ENCODE assay signal across 31 mouse cellular contexts in genomic region chr6:128341956-128342723, GRCm38 (mm10). TPM values are rescaled to one million over a fixed set of nuclear protein-coding genes. Genes with fewer than 3 reads are reported as not detected.
DNase-seq lines count a peak whose midpoint lies in the region; ATAC-seq and TF ChIP-seq lines count a peak whose summit lies in the region.
"Had no signal": no experiment of that assay in that cellular context is flagged by ENCODE, and none has a peak within 500 bp of the region (broad histone marks: within the 10 kb centered on the region; RNA-seq: fewer than 3 reads in every experiment).

No protein-coding gene starts in this region.

- no peak overlapping the region for H3K4me3 ChIP-seq in embryonic facial prominence, embryonic 15.5 days (replicated peaks)
- no peak overlapping the region for H3K4me3 ChIP-seq in embryonic facial prominence, embryonic 10.5 days
- H3K4me3 ChIP-seq in limb, embryonic 14.5 days (replicated peaks; ENCODE audit: low read length), result no peak overlapping the region
- H3K4me3 ChIP-seq in limb, embryonic 10.5 days, result no peak overlapping the region
- H3K4me3 ChIP-seq in stomach, embryonic 16.5 days (replicated peaks; ENCODE audit: low read length), result no peak overlapping the region
- H3K4me3 ChIP-seq in stomach, postnatal 0 days (ENCODE audit: low read depth, low read length), result no peak overlapping the region
- H3K4me3 ChIP-seq in limb, embryonic 15.5 days, result no peak overlapping the region
- no peak overlapping the region for H3K4me3 ChIP-seq in neural tube, embryonic 15.5 days (replicated peaks)
- H3K4me3 ChIP-seq: embryonic facial prominence, embryonic 12.5 days; erythroblast, embryonic 14.5 days; gastrocnemius, adult 2 months; heart, adult 2 months; heart, embryonic 12.5 days; hindbrain, embryonic 13.5 days; left cerebral cortex, adult 2 months; midbrain, embryonic 12.5 days; neural tube, embryonic 13.5 days had no signal

- DNase-seq in embryonic facial prominence, embryonic 10.5 days (ENCODE audit: low spot score), result no peak
- DNase-seq in limb, embryonic 14.5 days (ENCODE audit: low spot score), result no peak
- no peak for DNase-seq in limb, embryonic 10.5 days (ENCODE audit: low spot score)
- DNase-seq in stomach, postnatal 0 days (ENCODE audit: low spot score), result no peak
- DNase-seq: adrenal gland, postnatal 10 days; cerebellum, adult 11 months; cerebellum, adult 9-10 months; cerebellum, postnatal 36 days; gastrocnemius, adult 2 months; heart, adult 2 months; heart, postnatal 4 days; kidney, adult 11 months; liver; thymus, postnatal 14 days had no signal

- 0 out of 2 replicates have a peak overlapping the region, but pooled peaks have one; percentile 13 for H3K27ac ChIP-seq in embryonic facial prominence, embryonic 15.5 days (replicated peaks)
- H3K27ac ChIP-seq in embryonic facial prominence, embryonic 10.5 days (replicated peaks), result no peak overlapping the region
- H3K27ac ChIP-seq in limb, embryonic 14.5 days (replicated peaks; ENCODE audit: low read depth, low read length), result peak overlapping the region; percentile 26; the same call in 1 of the 2 replicates
- H3K27ac ChIP-seq in limb, embryonic 10.5 days, result no peak overlapping the region
- H3K27ac ChIP-seq in stomach, embryonic 16.5 days (ENCODE audit: low read length), result peak overlapping the region; percentile 7; the same call in 1 of the 2 replicates
- H3K27ac ChIP-seq in stomach, postnatal 0 days (replicated peaks), result no peak overlapping the region
- H3K27ac ChIP-seq in limb, embryonic 15.5 days, result peak overlapping the region; percentile 55; the same call in 1 of the 2 replicates
- H3K27ac ChIP-seq in neural tube, embryonic 15.5 days (replicated peaks), result no peak overlapping the region
- H3K27ac ChIP-seq: embryonic facial prominence, embryonic 12.5 days; gastrocnemius, adult 2 months; heart, adult 2 months; hindbrain, embryonic 13.5 days; left cerebral cortex, adult 2 months; liver, embryonic 14.5 days; midbrain, embryonic 12.5 days; neural tube, embryonic 13.5 days had no signal

- WGBS in embryonic facial prominence, embryonic 15.5 days, result 76% methylated on average over 11 of the region's 11 CpGs
- WGBS in embryonic facial prominence, embryonic 10.5 days, result 95% methylated on average over 11 of the region's 11 CpGs
- 83% methylated on average over 11 of the region's 11 CpGs for WGBS in limb, embryonic 14.5 days
- 96% methylated on average over 11 of the region's 11 CpGs for WGBS in limb, embryonic 10.5 days
- 79% methylated on average over 11 of the region's 11 CpGs for WGBS in stomach, embryonic 16.5 days
- whole genome bisulfite sequencing in stomach, postnatal 0 days, result 68% methylated on average over 11 of the region's 11 CpGs
- 79% methylated on average over 11 of the region's 11 CpGs for WGBS in limb, embryonic 15.5 days
- 96% methylated on average over 11 of the region's 11 CpGs for WGBS in neural tube, embryonic 15.5 days

- H3K9ac ChIP-seq in embryonic facial prominence, embryonic 15.5 days, result no peak overlapping the region
- H3K9ac ChIP-seq in limb, embryonic 14.5 days (ENCODE audit: low read depth, low read length, severe bottlenecking), result no peak overlapping the region
- no peak overlapping the region for H3K9ac ChIP-seq in stomach, embryonic 16.5 days (ENCODE audit: low read length)
- no peak overlapping the region for H3K9ac ChIP-seq in stomach, postnatal 0 days (ENCODE audit: low read length)
- H3K9ac ChIP-seq in limb, embryonic 15.5 days, result no peak overlapping the region
- no peak overlapping the region for H3K9ac ChIP-seq in neural tube, embryonic 15.5 days (replicated peaks)
- H3K9ac ChIP-seq: embryonic facial prominence, embryonic 12.5 days; heart, embryonic 12.5 days; hindbrain, embryonic 13.5 days; liver, embryonic 14.5 days; midbrain, embryonic 12.5 days; neural tube, embryonic 13.5 days had no signal

- peaks cover 42% of the 10 kb centered on the region for H3K4me1 ChIP-seq in embryonic facial prominence, embryonic 15.5 days
- peaks cover 18% of the 10 kb centered on the region for H3K4me1 ChIP-seq in embryonic facial prominence, embryonic 10.5 days
- H3K4me1 ChIP-seq in limb, embryonic 14.5 days (ENCODE audit: control insufficient read depth, insufficient read depth, low read length), result peaks cover 7% of the 10 kb centered on the region; the same call in 1 of the 2 replicates
- H3K4me1 ChIP-seq in limb, embryonic 10.5 days, result no peaks in the 10 kb centered on the region
- H3K4me1 ChIP-seq in stomach, embryonic 16.5 days (ENCODE audit: control insufficient read depth, insufficient read depth, low read length), result peaks cover 10% of the 10 kb centered on the region; the same call in 1 of the 2 replicates
- peaks cover 5% of the 10 kb centered on the region; the same call in 1 of the 2 replicates for H3K4me1 ChIP-seq in stomach, postnatal 0 days (replicated peaks; ENCODE audit: control insufficient read depth, insufficient read depth)
- peaks cover 15% of the 10 kb centered on the region for H3K4me1 ChIP-seq in limb, embryonic 15.5 days
- H3K4me1 ChIP-seq in neural tube, embryonic 15.5 days, result peaks cover 25% of the 10 kb centered on the region; the same call in 1 of the 2 replicates
- H3K4me1 ChIP-seq: embryonic facial prominence, embryonic 12.5 days; midbrain, embryonic 12.5 days had no signal

- peaks cover 12% of the 10 kb centered on the region; the same call in 1 of the 2 replicates for H3K36me3 ChIP-seq in embryonic facial prominence, embryonic 15.5 days
- H3K36me3 ChIP-seq in embryonic facial prominence, embryonic 10.5 days (replicated peaks), result peaks cover 37% of the 10 kb centered on the region
- peaks cover 18% of the 10 kb centered on the region for H3K36me3 ChIP-seq in limb, embryonic 14.5 days (ENCODE audit: control insufficient read depth, insufficient read depth, low read length)
- H3K36me3 ChIP-seq in limb, embryonic 10.5 days, result peaks cover 21% of the 10 kb centered on the region
- no peaks in the 10 kb centered on the region for H3K36me3 ChIP-seq in stomach, embryonic 16.5 days (ENCODE audit: control insufficient read depth, insufficient read depth, low read length)
- no peaks in the 10 kb centered on the region for H3K36me3 ChIP-seq in stomach, postnatal 0 days (ENCODE audit: control insufficient read depth, insufficient read depth, low read length)
- peaks cover 11% of the 10 kb centered on the region for H3K36me3 ChIP-seq in limb, embryonic 15.5 days
- peaks cover 11% of the 10 kb centered on the region for H3K36me3 ChIP-seq in neural tube, embryonic 15.5 days

- H3K4me2 ChIP-seq in embryonic facial prominence, embryonic 15.5 days (replicated peaks), result no peak overlapping the region
- no peak overlapping the region for H3K4me2 ChIP-seq in limb, embryonic 14.5 days (replicated peaks; ENCODE audit: low read depth, low read length, severe bottlenecking)
- no peak overlapping the region for H3K4me2 ChIP-seq in stomach, embryonic 16.5 days (ENCODE audit: low read depth, low read length)
- no peak overlapping the region for H3K4me2 ChIP-seq in stomach, postnatal 0 days (replicated peaks; ENCODE audit: low read depth)
- H3K4me2 ChIP-seq in limb, embryonic 15.5 days, result no peak overlapping the region
- no peak overlapping the region for H3K4me2 ChIP-seq in neural tube, embryonic 15.5 days
- H3K4me2 ChIP-seq: embryonic facial prominence, embryonic 12.5 days; heart, embryonic 12.5 days; hindbrain, embryonic 13.5 days; midbrain, embryonic 12.5 days; neural tube, embryonic 13.5 days had no signal

- TF ChIP-seq EP300 in stomach, postnatal 0 days (optimal IDR thresholded peaks at IDR 0.05), result no peak

- H3K27me3 ChIP-seq in embryonic facial prominence, embryonic 15.5 days, result no peaks in the 10 kb centered on the region
- H3K27me3 ChIP-seq in embryonic facial prominence, embryonic 10.5 days (replicated peaks; ENCODE audit: low read depth, poor library complexity, severe bottlenecking), result no peaks in the 10 kb centered on the region
- H3K27me3 ChIP-seq in limb, embryonic 14.5 days (ENCODE audit: control insufficient read depth, insufficient read depth, low read length), result no peaks in the 10 kb centered on the region
- no peaks in the 10 kb centered on the region for H3K27me3 ChIP-seq in limb, embryonic 10.5 days (ENCODE audit: low read depth, poor library complexity, severe bottlenecking)
- no peaks in the 10 kb centered on the region for H3K27me3 ChIP-seq in stomach, embryonic 16.5 days (ENCODE audit: control insufficient read depth, insufficient read depth, low read length)
- H3K27me3 ChIP-seq in stomach, postnatal 0 days (ENCODE audit: control insufficient read depth, insufficient read depth, low read length), result no peaks in the 10 kb centered on the region
- H3K27me3 ChIP-seq in limb, embryonic 15.5 days, result no peaks in the 10 kb centered on the region
- no peaks in the 10 kb centered on the region for H3K27me3 ChIP-seq in neural tube, embryonic 15.5 days (replicated peaks)
- H3K27me3 ChIP-seq: embryonic facial prominence, embryonic 12.5 days; heart, embryonic 12.5 days; hindbrain, embryonic 13.5 days; midbrain, embryonic 12.5 days; neural tube, embryonic 13.5 days had no signal

- TF ChIP-seq POLR2A in limb, embryonic 14.5 days (IDR thresholded peaks at IDR 0.05; ENCODE audit: borderline replicate concordance, extremely low read depth, insufficient read depth, insufficient read length), result no peak

- H3K9me3 ChIP-seq in embryonic facial prominence, embryonic 15.5 days (replicated peaks), result no peaks in the 10 kb centered on the region
- no peaks in the 10 kb centered on the region for H3K9me3 ChIP-seq in embryonic facial prominence, embryonic 10.5 days
- no peaks in the 10 kb centered on the region for H3K9me3 ChIP-seq in limb, embryonic 14.5 days (ENCODE audit: control insufficient read depth, low read length)
- H3K9me3 ChIP-seq in limb, embryonic 10.5 days (replicated peaks), result no peaks in the 10 kb centered on the region
- H3K9me3 ChIP-seq in stomach, embryonic 16.5 days (replicated peaks; ENCODE audit: control insufficient read depth, low read length), result no peaks in the 10 kb centered on the region
- no peaks in the 10 kb centered on the region for H3K9me3 ChIP-seq in stomach, postnatal 0 days (ENCODE audit: control insufficient read depth, low read length)
- H3K9me3 ChIP-seq in limb, embryonic 15.5 days, result no peaks in the 10 kb centered on the region
- no peaks in the 10 kb centered on the region for H3K9me3 ChIP-seq in neural tube, embryonic 15.5 days (replicated peaks)
- H3K9me3 ChIP-seq: embryonic facial prominence, embryonic 12.5 days; heart, embryonic 12.5 days; hindbrain, embryonic 13.5 days; midbrain, embryonic 12.5 days; neural tube, embryonic 13.5 days had no signal

- no peak for ATAC-seq in embryonic facial prominence, embryonic 15.5 days (ENCODE audit: insufficient number of reproducible peaks, low FRiP score, low TSS enrichment, low read depth)
- ATAC-seq in limb, embryonic 14.5 days (ENCODE audit: low FRiP score, low read depth), result no peak
- ATAC-seq in stomach, embryonic 16.5 days (ENCODE audit: insufficient read depth, low FRiP score), result no peak
- no peak for ATAC-seq in stomach, postnatal 0 days (ENCODE audit: low FRiP score, low TSS enrichment)
- ATAC-seq in limb, embryonic 15.5 days (ENCODE audit: insufficient number of reproducible peaks, low FRiP score, low TSS enrichment, low read depth), result peak; percentile 49; the same call in 1 of the 2 replicates
- ATAC-seq in neural tube, embryonic 15.5 days (ENCODE audit: low FRiP score), result no peak
- ATAC-seq: forebrain, embryonic 16.5 days had no signal

- no peak for TF ChIP-seq CTCF in stomach, postnatal 0 days (IDR thresholded peaks at IDR 0.05; ENCODE audit: low read depth)

RNA-seq across cellular contexts. Expression of gene Tulp3, which starts 13.5 kb away (rescaled TPM):
- polyA plus RNA-seq in embryonic facial prominence, embryonic 15.5 days (2015; fragmentation: Nextera tagmentation; extraction: Ambion mirVana), result 26.9 and 30.9 TPM in 2 replicates
- polyA plus RNA-seq in embryonic facial prominence, embryonic 10.5 days (2016; fragmentation: Nextera tagmentation; extraction: Ambion mirVana), result 22.2 and 23.4 TPM in 2 replicates
- 49.0 and 56.1 TPM in 2 replicates for polyA plus RNA-seq in limb, embryonic 14.5 days (2012; rRNA removed)
- 20.3 and 24.8 TPM in 2 replicates for polyA plus RNA-seq in limb, embryonic 14.5 days (2014; fragmentation: Nextera tagmentation; extraction: Ambion mirVana)
- polyA plus RNA-seq in limb, embryonic 10.5 days (2016; fragmentation: Nextera tagmentation; extraction: Ambion mirVana), result 21.6 and 23.2 TPM in 2 replicates
- 13.8 TPM in 2 replicates for polyA plus RNA-seq in stomach, embryonic 16.5 days (2015; fragmentation: Nextera tagmentation; extraction: Ambion mirVana)
- polyA plus RNA-seq in stomach, postnatal 0 days (2015; fragmentation: Nextera tagmentation; extraction: Ambion mirVana), result 5.0 and 5.3 TPM in 2 replicates
- polyA plus RNA-seq in limb, embryonic 15.5 days (2015; fragmentation: Nextera tagmentation; extraction: Ambion mirVana), result 19.7 and 19.8 TPM in 2 replicates
- polyA plus RNA-seq in neural tube, embryonic 15.5 days (2015; fragmentation: Nextera tagmentation; extraction: Ambion mirVana), result 19.1 and 21.8 TPM in 2 replicates

RNA-seq across cellular contexts. Expression of gene Rhno1, which starts 20.6 kb away (rescaled TPM):
- 108 and 118 TPM in 2 replicates for polyA plus RNA-seq in embryonic facial prominence, embryonic 15.5 days (2015; fragmentation: Nextera tagmentation; extraction: Ambion mirVana)
- polyA plus RNA-seq in embryonic facial prominence, embryonic 10.5 days (2016; fragmentation: Nextera tagmentation; extraction: Ambion mirVana), result 191 and 193 TPM in 2 replicates
- 58.8 and 61.3 TPM in 2 replicates for polyA plus RNA-seq in limb, embryonic 14.5 days (2012; rRNA removed)
- polyA plus RNA-seq in limb, embryonic 14.5 days (2014; fragmentation: Nextera tagmentation; extraction: Ambion mirVana), result 127 and 138 TPM in 2 replicates
- polyA plus RNA-seq in limb, embryonic 10.5 days (2016; fragmentation: Nextera tagmentation; extraction: Ambion mirVana), result 193 and 197 TPM in 2 replicates
- 86.6 and 93.2 TPM in 2 replicates for polyA plus RNA-seq in stomach, embryonic 16.5 days (2015; fragmentation: Nextera tagmentation; extraction: Ambion mirVana)
- 39.1 and 41.0 TPM in 2 replicates for polyA plus RNA-seq in stomach, postnatal 0 days (2015; fragmentation: Nextera tagmentation; extraction: Ambion mirVana)
- 115 and 118 TPM in 2 replicates for polyA plus RNA-seq in limb, embryonic 15.5 days (2015; fragmentation: Nextera tagmentation; extraction: Ambion mirVana)
- 72.2 and 85.9 TPM in 2 replicates for polyA plus RNA-seq in neural tube, embryonic 15.5 days (2015; fragmentation: Nextera tagmentation; extraction: Ambion mirVana)

RNA-seq across cellular contexts. Expression of gene Foxm1, which starts 20.6 kb away (rescaled TPM):
- polyA plus RNA-seq in embryonic facial prominence, embryonic 15.5 days (2015; fragmentation: Nextera tagmentation; extraction: Ambion mirVana), result 25.7 and 31.5 TPM in 2 replicates
- 63.0 and 68.7 TPM in 2 replicates for polyA plus RNA-seq in embryonic facial prominence, embryonic 10.5 days (2016; fragmentation: Nextera tagmentation; extraction: Ambion mirVana)
- 81.2 and 93.9 TPM in 2 replicates for polyA plus RNA-seq in limb, embryonic 14.5 days (2012; rRNA removed)
- polyA plus RNA-seq in limb, embryonic 14.5 days (2014; fragmentation: Nextera tagmentation; extraction: Ambion mirVana), result 30.9 and 33.1 TPM in 2 replicates
- 67.5 and 68.3 TPM in 2 replicates for polyA plus RNA-seq in limb, embryonic 10.5 days (2016; fragmentation: Nextera tagmentation; extraction: Ambion mirVana)
- polyA plus RNA-seq in stomach, embryonic 16.5 days (2015; fragmentation: Nextera tagmentation; extraction: Ambion mirVana), result 24.3 and 26.4 TPM in 2 replicates
- 5.4 and 5.7 TPM in 2 replicates for polyA plus RNA-seq in stomach, postnatal 0 days (2015; fragmentation: Nextera tagmentation; extraction: Ambion mirVana)
- polyA plus RNA-seq in limb, embryonic 15.5 days (2015; fragmentation: Nextera tagmentation; extraction: Ambion mirVana), result 24.9 and 26.7 TPM in 2 replicates
- 5.3 and 11.7 TPM in 2 replicates for polyA plus RNA-seq in neural tube, embryonic 15.5 days (2015; fragmentation: Nextera tagmentation; extraction: Ambion mirVana)

RNA-seq across cellular contexts. Expression of gene Tex52, which starts 33.1 kb away (rescaled TPM):
- 1.6 TPM in 2 replicates for polyA plus RNA-seq in embryonic facial prominence, embryonic 15.5 days (2015; fragmentation: Nextera tagmentation; extraction: Ambion mirVana)
- 0.18 and 0.55 TPM in 2 replicates for polyA plus RNA-seq in embryonic facial prominence, embryonic 10.5 days (2016; fragmentation: Nextera tagmentation; extraction: Ambion mirVana)
- 0.77 and 1.1 TPM in 2 replicates for polyA plus RNA-seq in limb, embryonic 14.5 days (2012; rRNA removed)
- 0.26 and 0.37 TPM in 2 replicates for polyA plus RNA-seq in limb, embryonic 14.5 days (2014; fragmentation: Nextera tagmentation; extraction: Ambion mirVana)
- polyA plus RNA-seq in limb, embryonic 10.5 days (2016; fragmentation: Nextera tagmentation; extraction: Ambion mirVana), result 0.41 and 0.61 TPM in 2 replicates
- 0.21 TPM in 2 replicates for polyA plus RNA-seq in stomach, embryonic 16.5 days (2015; fragmentation: Nextera tagmentation; extraction: Ambion mirVana)
- 0.10 and 0.18 TPM in 2 replicates for polyA plus RNA-seq in stomach, postnatal 0 days (2015; fragmentation: Nextera tagmentation; extraction: Ambion mirVana)
- 0.26 and 0.34 TPM in 2 replicates for polyA plus RNA-seq in limb, embryonic 15.5 days (2015; fragmentation: Nextera tagmentation; extraction: Ambion mirVana)
- polyA plus RNA-seq in neural tube, embryonic 15.5 days (2015; fragmentation: Nextera tagmentation; extraction: Ambion mirVana), result 0.33 and 0.54 TPM in 2 replicates
- polyA plus RNA-seq: heart, postnatal 0 days had no signal

RNA-seq across cellular contexts. Expression of gene Gm44596, which starts 33.2 kb away (rescaled TPM):
- not detected in 2 replicates for polyA plus RNA-seq in embryonic facial prominence, embryonic 15.5 days (2015; fragmentation: Nextera tagmentation; extraction: Ambion mirVana)
- not detected in 2 replicates for polyA plus RNA-seq in embryonic facial prominence, embryonic 10.5 days (2016; fragmentation: Nextera tagmentation; extraction: Ambion mirVana)
- not detected in 2 replicates for polyA plus RNA-seq in limb, embryonic 14.5 days (2012; rRNA removed)
- polyA plus RNA-seq in limb, embryonic 14.5 days (2014; fragmentation: Nextera tagmentation; extraction: Ambion mirVana), result not detected in 2 replicates
- not detected in 2 replicates for polyA plus RNA-seq in limb, embryonic 10.5 days (2016; fragmentation: Nextera tagmentation; extraction: Ambion mirVana)
- polyA plus RNA-seq in stomach, embryonic 16.5 days (2015; fragmentation: Nextera tagmentation; extraction: Ambion mirVana), result not detected in 2 replicates
- not detected in 2 replicates for polyA plus RNA-seq in stomach, postnatal 0 days (2015; fragmentation: Nextera tagmentation; extraction: Ambion mirVana)
- polyA plus RNA-seq in limb, embryonic 15.5 days (2015; fragmentation: Nextera tagmentation; extraction: Ambion mirVana), result not detected in 2 replicates
- polyA plus RNA-seq in neural tube, embryonic 15.5 days (2015; fragmentation: Nextera tagmentation; extraction: Ambion mirVana), result not detected in 2 replicates
- polyA plus RNA-seq: embryonic facial prominence, embryonic 12.5 days; erythroblast, embryonic 14.5 days; forebrain, embryonic 11.5 days; forebrain, embryonic 16.5 days; heart, adult 2 months; heart, embryonic 12.5 days; heart, postnatal 0 days; hindbrain, embryonic 13.5 days; kidney, embryonic 14.5 days; liver, embryonic 14.5 days; midbrain, embryonic 12.5 days; neural tube, embryonic 13.5 days; stomach, embryonic 14.5 days had no signal

Comparison
In these comparisons a context has a peak if more than half of its experiments do, and no peak if none do; other contexts are left out.
1. H3K27ac ChIP-seq: peak in embryonic facial prominence, embryonic 15.5 days (single experiment), limb, embryonic 14.5 days (single experiment), stomach, embryonic 16.5 days (single experiment) and limb, embryonic 15.5 days (single experiment); none in embryonic facial prominence, embryonic 10.5 days (single experiment), limb, embryonic 10.5 days (single experiment), stomach, postnatal 0 days (single experiment) and neural tube, embryonic 15.5 days (single experiment).